Mouse (Mus musculus) kidney, adult 11 months (tissue): Measurements from ENCODE around the gene Rnf220.
A peak's percentile ranks its signal among the peaks of the same experiment; 100 is the strongest.

Source experiments
- DNase-seq: peaks from one replicate; pipeline ENCODE4 v3.0.0; 2022

The Rnf220 gene

GRCm38 (mm10) chr4:117496482-117497165 lies at the start of gene Rnf220:
TSS of gene Rnf220 (minus strand) at chr4:117497052.
- peak; percentile 27 for DNase-seq

GRCm38 (mm10) chr4:117546616-117547015 lies 49.8 kb upstream of the Rnf220 start:
- DNase-seq, result no peak

GRCm38 (mm10) chr4:117545448-117545847 lies 48.6 kb upstream of the Rnf220 start:
- DNase-seq, result no peak

GRCm38 (mm10) chr4:117540571-117540970 lies 43.7 kb upstream of the Rnf220 start:
- DNase-seq, result peak; percentile 43

- DNase-seq, result no peak
Observed at GRCm38 (mm10) chr4:117539329-117539980, 42.6 kb upstream of the Rnf220 start.

DNA sequence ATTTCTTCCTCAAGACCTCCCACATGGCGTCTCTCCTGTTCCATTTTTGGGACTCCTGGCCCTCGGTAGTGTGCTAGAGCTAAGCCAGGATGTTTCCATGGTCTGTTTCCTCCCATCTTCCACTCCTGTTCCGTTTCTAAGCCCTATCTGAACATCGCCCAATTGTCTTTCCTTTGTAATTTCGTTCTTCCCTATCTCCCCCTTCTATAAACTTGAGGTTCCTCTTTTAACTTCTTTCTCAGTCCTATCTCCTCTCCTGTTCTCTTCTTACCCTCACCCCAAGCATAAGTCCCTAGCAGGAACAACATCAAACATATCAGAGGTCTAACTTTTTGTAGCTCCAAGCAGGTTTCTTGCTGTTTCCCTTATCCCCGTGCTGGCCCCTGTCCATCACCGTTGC lies 40.1 kb upstream of the Rnf220 start:
- DNase-seq, result no peak

GRCm38 (mm10) chr4:117535496-117536200 lies 38.8 kb upstream of the Rnf220 start:
- no peak for DNase-seq

DNA sequence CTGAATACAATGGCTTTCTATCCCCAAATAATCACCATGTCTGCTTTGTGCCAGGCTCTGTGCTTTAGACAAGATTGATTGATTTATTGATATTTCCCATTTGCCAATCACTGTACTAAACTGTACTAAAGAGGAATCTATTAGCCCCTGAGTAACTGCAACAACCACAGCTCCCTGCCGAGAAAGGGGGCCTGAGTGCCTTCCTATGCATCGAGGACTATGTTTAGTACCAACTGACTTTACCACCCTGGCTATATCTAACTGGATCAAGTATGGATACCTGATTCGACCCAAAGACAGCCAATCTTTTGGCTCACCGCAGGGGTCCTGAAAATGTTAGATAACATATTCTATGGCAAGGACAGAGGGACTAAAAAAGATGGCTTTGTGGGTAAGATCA lies 33.0 kb upstream of the Rnf220 start:
- DNase-seq, result no peak

DNA sequence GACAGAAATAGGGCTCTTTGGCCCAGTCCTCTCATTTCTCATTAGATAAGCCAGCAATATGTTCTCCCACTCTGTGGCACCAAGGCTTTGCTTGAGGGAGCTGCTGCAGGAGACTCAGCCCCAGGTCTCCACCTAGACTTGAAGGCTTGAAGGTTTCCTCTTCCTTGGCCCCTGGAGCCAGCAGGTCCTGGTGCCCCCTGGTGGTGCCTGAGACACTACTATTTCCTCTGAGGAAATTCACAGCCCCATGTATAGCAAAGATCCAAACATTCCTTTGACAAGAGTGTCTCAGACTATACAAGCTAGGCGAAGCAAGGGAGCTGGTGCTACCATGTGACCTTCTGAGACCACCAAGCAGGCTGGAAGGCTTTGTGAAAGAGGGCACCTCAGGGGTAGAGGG lies 31.1 kb upstream of the Rnf220 start:
- peak; percentile 17 for DNase-seq

DNA sequence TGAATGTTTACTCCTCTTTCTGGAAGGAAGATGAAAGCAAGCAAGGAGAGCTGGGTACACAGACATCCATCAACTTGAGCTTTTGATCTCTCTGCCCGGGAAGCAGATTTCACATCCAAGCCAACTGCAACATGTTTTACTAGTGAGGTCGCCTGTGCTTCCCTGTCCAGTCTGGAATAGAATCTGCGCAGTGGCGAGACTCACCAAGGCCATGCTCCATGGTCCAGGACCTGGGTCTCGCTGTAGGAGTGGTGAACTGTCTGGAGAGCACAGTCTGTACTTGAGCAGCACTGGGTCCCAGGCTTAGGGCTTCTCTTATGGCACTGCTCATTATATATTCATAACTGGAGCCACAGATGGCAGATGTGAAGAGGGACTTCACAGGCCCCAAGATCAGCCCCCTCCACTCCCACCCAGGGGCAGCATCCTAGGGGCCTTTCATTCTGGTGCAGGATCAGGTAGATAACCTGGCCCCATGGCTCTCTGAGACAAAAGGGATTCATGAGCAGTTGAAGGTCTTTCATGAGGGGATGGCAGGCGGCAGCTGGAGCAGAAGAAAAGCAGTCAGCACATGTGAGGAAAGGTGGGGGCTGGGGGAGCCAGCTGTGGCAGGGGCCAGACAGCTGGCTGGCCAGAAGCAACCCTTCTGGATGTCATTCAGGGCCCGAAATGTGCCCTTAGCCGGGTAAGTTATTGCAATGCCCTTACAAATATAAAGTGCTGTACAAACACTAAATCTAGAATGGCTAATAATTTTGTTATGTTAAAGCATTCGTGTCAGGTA lies 30.5 kb upstream of the Rnf220 start:
- DNase-seq, result no peak

- no peak for DNase-seq
Observed at GRCm38 (mm10) chr4:117525990-117526389, 29.1 kb upstream of the Rnf220 start.

DNA sequence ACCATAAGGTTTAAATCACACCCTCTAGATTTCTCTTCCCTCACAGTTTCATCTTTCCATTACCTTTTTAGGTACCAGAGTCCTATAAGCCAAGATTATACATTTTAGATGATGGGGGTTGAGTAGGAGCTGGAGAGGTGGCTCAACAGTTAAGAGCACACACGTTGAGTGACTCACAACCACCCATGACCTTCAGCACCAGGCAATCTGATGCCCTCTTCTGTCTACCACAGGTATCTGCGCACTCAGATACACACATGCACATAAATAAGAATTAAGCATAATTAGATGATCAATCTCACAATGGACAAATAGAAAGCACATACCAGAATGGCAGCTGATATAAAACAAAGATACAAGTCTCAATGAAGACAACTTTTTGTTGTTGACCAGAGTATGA lies 24.5 kb upstream of the Rnf220 start:
- no peak for DNase-seq

DNA sequence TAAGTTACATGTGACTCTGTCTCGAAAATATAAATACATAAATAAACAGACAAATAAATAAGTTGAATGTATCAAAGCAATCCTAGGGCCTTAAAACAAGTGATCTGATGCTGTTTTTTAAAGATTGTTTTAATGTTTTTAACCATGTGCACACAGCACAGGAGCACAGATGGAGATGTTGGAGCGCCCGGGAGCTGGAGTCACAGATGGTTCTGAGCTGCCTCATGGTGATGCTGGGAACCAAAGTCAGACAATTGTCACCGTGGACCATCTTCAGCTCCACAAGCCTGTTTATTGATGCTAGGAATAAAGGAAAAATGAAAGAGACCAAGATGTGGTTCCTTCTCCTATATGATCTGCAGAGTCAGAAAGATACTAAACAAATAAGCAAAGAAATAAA lies 21.4 kb upstream of the Rnf220 start:
- no peak for DNase-seq

GRCm38 (mm10) chr4:117499043-117499442 lies 2.2 kb upstream of the Rnf220 start:
- DNase-seq, result no peak

DNA sequence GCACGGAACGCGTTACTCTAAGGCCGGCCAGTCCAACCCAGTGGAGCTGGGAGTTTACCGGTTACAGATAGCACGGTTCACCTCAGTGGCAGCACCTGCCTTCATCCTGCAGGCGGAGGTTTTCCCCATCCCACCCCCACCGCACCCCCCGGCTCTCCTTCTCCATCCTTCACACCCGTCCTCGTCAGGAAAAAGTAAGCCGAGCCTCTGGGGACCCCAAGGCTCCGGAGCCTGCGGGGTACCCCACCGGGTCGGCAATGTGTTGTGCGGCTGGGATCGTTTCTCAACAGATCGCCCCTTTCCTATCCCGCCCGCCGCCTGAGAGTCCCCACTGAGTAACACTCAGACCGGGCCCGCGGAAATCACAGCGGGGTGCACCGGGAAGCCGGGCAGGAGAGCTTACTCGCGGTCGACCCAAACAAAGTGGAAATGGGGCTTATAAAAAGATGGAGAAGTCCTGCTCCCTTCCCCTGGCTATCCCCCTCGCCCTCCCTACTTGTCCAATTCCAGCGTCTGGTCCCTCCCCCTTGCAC lies 917 bp downstream of the Rnf220 start:
- DNase-seq, result no peak

GRCm38 (mm10) chr4:117494911-117495501 lies 1.8 kb downstream of the Rnf220 start:
- no peak for DNase-seq

GRCm38 (mm10) chr4:117493905-117494851 lies 2.7 kb downstream of the Rnf220 start:
- no peak for DNase-seq

DNA sequence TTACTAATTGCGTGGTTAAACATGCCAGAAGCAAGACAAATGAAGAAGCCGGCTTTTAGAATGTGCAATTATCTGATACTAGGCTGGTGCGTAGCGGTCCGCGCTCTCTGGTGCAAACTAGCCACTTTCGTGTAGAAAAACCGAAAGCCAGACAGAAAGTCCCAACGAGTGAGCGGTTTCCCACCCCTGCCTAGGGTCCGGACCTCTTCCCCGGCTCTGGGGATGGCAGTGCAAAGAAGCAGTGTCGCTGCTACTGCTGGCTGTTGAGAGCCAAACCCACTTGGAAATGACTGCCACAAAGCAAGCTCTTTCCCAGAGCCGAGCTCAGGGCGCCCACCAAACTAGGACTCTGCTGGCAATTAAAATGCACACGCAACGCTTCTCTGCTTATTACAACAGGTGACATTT lies 3.7 kb downstream of the Rnf220 start:
- DNase-seq, result no peak

DNA sequence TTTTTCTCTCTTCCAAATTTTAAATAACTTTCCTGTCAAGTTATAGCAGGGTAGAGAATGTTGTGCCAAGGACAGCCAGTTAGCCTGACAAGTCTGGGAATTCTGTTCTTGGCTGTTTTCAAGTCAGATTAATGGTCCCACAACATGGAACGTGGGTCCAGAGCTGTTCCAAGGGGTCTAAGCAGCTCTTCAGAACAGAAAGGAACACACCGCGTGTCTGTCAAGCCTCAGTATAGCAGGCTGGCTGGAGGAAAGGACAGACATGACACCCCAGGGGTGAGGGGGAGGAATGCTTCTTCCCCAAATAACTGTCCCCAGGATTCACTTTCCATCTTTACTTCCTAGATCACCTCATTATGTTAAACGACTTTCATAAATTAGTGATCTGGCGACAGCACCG lies 5.0 kb downstream of the Rnf220 start:
- no peak for DNase-seq

- DNase-seq, result no peak
Observed at GRCm38 (mm10) chr4:117489975-117490374, 6.9 kb downstream of the Rnf220 start.

GRCm38 (mm10) chr4:117489566-117489965 lies 7.3 kb downstream of the Rnf220 start:
- no peak for DNase-seq
